Mouse (Mus musculus) midbrain, embryonic 16.5 days (tissue): ENCODE results near the gene Dpf2. TPM values are rescaled to one million over a fixed set of nuclear protein-coding genes. Genes with fewer than 3 reads are reported as not detected.

Experiments
- polyA plus RNA-seq: library from polyadenylated mRNA; unstranded; fragments of >200 nt; fragmentation: Nextera tagmentation; extraction: Ambion mirVana; gene quantifications from 2 replicates; pipeline ENCODE4 v1.2.1, GENCODE M21; 2015

Dpf2 gene
- polyA plus RNA-seq, 1 experiment from 2014 or later = 105 TPM

Other genes starting within 250 kb of the Dpf2 start
- 17.5 and 17.7 TPM in 2 replicates for gene Sipa1, start 249.3 kb downstream of the Dpf2 start, polyA plus RNA-seq
- gene Map3k11, start 224.3 kb downstream of the Dpf2 start, polyA plus RNA-seq = 9.5 and 12.9 TPM in 2 replicates
- gene Pcnx3, start 224.1 kb downstream of the Dpf2 start, polyA plus RNA-seq = 23.9 and 25.3 TPM in 2 replicates
- gene Kcnk7, start 208.6 kb downstream of the Dpf2 start, polyA plus RNA-seq = 0.15 TPM in 1 of 2 replicates, not detected in the other
- gene Ehbp1l1, start 186.7 kb downstream of the Dpf2 start, polyA plus RNA-seq = 31.3 and 38.6 TPM in 2 replicates
- 116 and 131 TPM in 2 replicates for gene Fam89b, start 183.4 kb downstream of the Dpf2 start, polyA plus RNA-seq
- 9.3 and 9.6 TPM in 2 replicates for gene Ltbp3, start 172.1 kb downstream of the Dpf2 start, polyA plus RNA-seq
- 86.3 and 86.6 TPM in 2 replicates for gene Scyl1, start 141.6 kb downstream of the Dpf2 start, polyA plus RNA-seq
- 14.7 and 16.5 TPM in 2 replicates for gene Frmd8, start 37.7 kb downstream of the Dpf2 start, polyA plus RNA-seq
- gene Slc25a45, start 35.2 kb downstream of the Dpf2 start, polyA plus RNA-seq = 2.0 and 2.2 TPM in 2 replicates
- 13.4 and 14.6 TPM in 2 replicates for gene Tigd3, start 18.9 kb downstream of the Dpf2 start, polyA plus RNA-seq
- 16.0 and 20.4 TPM in 2 replicates for gene Cdc42ep2, start 11.8 kb upstream of the Dpf2 start, polyA plus RNA-seq
- gene Pola2, start 51.2 kb upstream of the Dpf2 start, polyA plus RNA-seq = 19.4 and 22.4 TPM in 2 replicates
- not detected in 2 replicates for gene Slc22a20, start 73.1 kb upstream of the Dpf2 start, polyA plus RNA-seq
- gene Capn1, start 102.9 kb upstream of the Dpf2 start, polyA plus RNA-seq = 3.0 and 3.2 TPM in 2 replicates
- gene Syvn1, start 133.6 kb upstream of the Dpf2 start, polyA plus RNA-seq = 31.5 and 34.5 TPM in 2 replicates
- gene Mrpl49, start 144.8 kb upstream of the Dpf2 start, polyA plus RNA-seq = 58.5 and 59.7 TPM in 2 replicates
- gene Fau, start 144.8 kb upstream of the Dpf2 start, polyA plus RNA-seq = 459 and 498 TPM in 2 replicates
- gene Znhit2, start 148.2 kb upstream of the Dpf2 start, polyA plus RNA-seq = 28.2 and 30.2 TPM in 2 replicates
- gene Tm7sf2, start 155.4 kb upstream of the Dpf2 start, polyA plus RNA-seq = 55.1 and 59.0 TPM in 2 replicates
- gene Vps51, start 164.2 kb upstream of the Dpf2 start, polyA plus RNA-seq = 86.1 and 93.9 TPM in 2 replicates
- gene Tmem262, start 167.0 kb upstream of the Dpf2 start, polyA plus RNA-seq = not detected in 2 replicates
- gene Gm28374, start 169.2 kb upstream of the Dpf2 start, polyA plus RNA-seq = 0.85 and 1.5 TPM in 2 replicates
- 80.6 and 87.3 TPM in 2 replicates for gene Zfpl1, start 171.9 kb upstream of the Dpf2 start, polyA plus RNA-seq
- gene Cdca5, start 172.0 kb upstream of the Dpf2 start, polyA plus RNA-seq = 3.7 and 4.1 TPM in 2 replicates
- gene AC131692.1, start 181.4 kb upstream of the Dpf2 start, polyA plus RNA-seq = not detected in 2 replicates
- 0.25 and 0.26 TPM in 2 replicates for gene Naaladl1, start 192.8 kb upstream of the Dpf2 start, polyA plus RNA-seq
- gene Sac3d1, start 205.6 kb upstream of the Dpf2 start, polyA plus RNA-seq = 44.2 and 45.2 TPM in 2 replicates
- gene Snx15, start 215.3 kb upstream of the Dpf2 start, polyA plus RNA-seq = 58.7 and 65.4 TPM in 2 replicates
- 0.15 TPM in 1 of 2 replicates, not detected in the other for gene Batf2, start 228.0 kb upstream of the Dpf2 start, polyA plus RNA-seq
- gene Arl2, start 228.5 kb upstream of the Dpf2 start, polyA plus RNA-seq = 133 and 151 TPM in 2 replicates